Mouse (Mus musculus): Measurements from ENCODE around the gene Kdelr1.

The Kdelr1 gene

DNA sequence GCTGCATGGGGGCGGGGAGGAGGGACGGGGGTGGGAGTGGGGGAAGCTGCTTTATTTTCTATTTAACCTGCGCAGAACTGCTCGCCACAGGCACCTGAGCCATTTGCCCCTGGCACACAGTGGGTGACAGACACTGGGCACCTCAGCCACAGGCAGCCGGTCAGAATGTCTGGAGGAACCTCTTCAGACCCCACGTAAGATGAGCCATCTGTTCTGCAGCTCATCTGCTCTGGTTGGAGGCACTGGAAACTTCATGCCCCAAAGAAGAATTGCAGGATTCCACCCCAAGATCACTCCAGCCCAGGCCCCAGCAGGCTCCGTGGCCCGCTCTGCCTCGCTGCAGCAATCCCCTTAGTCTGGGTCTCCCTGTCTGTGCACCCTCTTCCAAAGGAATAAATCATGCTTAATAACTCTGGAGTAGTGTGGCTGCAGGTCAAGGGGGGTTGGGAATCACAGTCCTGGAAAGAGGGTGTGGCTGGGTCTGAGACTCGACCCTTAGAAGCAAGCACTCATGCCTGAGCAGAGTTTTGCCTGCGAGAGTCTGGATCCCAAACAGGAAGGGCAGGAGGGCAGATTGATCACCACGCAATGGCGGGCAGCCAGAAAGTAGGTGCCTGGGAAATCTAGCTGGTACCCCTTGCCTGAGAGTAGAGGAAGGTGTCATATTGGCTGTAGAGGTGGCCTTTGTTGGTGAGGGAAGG, 44.6 kb downstream of the Kdelr1 start:
- DNase-seq (ENCODE audit: low spot score): no peak

DNA sequence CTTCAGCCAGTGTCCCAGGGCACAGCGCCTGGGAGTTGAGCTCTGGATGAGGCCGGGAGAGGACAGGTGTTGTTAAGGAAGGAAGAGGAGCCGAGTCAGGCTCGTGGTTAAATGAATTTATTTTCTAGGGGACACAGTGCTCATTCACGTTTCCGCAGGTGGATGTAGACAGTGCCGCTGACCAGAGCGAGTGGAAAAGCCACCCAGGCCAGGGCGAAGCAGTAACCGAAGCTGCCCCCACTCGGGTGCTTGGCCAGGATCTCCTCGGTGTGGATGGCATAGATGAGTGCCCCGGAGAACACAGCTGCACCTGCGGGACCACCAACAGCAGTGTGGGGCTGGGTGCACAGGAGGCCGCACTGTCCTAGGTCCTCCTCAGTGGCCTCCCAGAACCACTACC, 45.4 kb downstream of the Kdelr1 start:
- no peak for DNase-seq (ENCODE audit: low spot score)

DNA sequence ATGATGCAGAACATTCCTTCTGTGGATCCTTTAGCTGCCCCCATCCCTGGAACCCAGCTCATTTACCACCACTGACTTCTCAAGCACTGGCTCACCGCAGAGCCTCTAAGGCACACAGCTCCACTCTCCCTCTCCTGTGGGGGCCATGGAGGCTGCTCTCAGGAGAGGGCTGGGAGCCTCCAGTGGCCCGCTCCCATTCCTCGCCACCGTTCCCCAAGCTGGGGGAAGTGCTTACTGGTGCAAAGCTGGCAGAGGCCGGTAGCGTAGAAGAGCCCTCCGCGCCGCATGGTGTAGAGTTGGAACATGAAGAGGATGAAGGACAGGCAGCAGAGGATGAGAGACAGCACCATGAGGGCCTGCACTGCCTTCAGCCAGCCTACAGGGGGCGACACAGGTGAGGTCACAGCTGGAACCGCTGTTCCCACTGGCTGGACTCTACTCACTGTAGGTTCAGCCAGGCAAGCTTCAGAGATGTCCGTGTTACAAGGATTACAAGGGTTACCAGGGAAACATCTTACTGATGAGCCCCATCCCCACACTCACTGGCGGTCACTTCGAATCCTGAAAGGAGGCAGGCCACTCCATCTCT, 46.6 kb downstream of the Kdelr1 start:
- DNase-seq (ENCODE audit: low spot score): no peak

DNA sequence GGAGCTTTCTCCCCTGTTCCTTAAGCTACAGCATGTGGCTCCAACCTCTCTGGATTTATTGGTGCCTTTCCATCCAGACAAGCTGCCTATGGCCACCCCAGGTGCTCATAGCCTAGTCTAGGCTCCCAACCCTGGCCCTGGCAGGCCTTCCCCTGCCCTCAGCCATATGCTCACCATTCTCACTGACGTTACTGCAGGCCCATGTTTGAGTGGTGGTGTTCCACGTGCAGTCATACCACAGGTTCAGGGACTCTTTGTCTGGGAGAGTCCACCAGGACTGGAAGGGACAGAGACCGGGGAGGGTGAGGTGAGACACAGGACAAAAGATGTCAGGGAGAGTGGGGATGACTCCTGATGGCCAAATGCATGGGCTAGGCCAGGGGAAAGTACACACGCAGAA, 47.2 kb downstream of the Kdelr1 start:
- no peak for DNase-seq (ENCODE audit: low spot score)

DNA sequence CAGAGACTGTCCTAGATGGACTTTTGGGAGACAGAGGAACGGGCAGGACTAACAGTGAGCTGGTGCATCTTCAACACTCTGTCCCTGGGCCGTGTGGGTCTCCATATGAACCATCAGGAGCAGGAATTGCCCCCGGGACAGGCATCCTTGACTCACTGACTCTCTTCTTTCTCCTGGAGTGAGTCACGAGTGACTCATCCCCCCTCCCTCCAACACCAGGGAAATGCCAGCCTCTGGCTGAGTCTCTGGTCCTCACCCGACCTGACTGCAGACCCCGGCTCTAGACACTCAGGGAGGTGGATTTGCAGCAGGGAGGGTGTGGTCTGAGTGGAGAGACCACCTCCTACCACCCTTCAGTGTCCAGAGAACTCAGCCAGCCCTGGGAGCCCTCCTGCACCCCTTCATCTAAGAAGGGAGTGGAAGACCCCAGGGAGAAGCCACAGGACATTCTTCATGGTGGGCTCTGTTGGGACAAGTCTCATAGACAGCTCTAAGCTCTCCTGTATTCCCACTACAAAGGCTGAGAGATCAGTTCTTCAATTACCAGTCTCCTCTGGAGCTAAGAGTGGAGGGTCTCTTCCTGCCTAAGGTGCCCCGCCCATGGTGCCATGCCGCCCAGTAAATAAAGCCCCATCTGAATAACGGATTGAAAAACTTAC, 48.1 kb downstream of the Kdelr1 start:
- DNase-seq (ENCODE audit: low spot score): no peak

DNA sequence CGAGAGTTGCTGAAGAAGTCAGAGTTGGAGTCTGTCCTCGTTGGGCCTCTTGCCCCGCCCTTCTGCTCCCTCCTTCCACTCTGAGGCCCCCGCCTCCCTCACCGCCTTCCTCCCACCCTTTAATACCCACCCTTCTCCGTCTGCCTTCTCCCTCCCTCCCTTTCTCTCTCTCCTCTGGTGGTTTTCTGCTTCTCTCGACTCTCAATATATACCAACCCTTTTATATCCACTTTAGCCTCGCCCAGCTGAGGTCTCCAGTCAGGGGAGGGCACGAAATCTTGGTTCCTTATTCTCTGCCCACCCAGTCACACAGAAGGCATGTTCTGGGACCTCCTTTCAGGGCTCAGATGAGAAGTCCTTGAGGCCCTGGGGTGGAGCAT, 48.7 kb downstream of the Kdelr1 start, which contains the start of gene Emp3:
Gene Emp3, minus strand, starts transcription at position 163 of the 380 bp plus-strand sequence.
- no peak for DNase-seq (ENCODE audit: low spot score)

DNA sequence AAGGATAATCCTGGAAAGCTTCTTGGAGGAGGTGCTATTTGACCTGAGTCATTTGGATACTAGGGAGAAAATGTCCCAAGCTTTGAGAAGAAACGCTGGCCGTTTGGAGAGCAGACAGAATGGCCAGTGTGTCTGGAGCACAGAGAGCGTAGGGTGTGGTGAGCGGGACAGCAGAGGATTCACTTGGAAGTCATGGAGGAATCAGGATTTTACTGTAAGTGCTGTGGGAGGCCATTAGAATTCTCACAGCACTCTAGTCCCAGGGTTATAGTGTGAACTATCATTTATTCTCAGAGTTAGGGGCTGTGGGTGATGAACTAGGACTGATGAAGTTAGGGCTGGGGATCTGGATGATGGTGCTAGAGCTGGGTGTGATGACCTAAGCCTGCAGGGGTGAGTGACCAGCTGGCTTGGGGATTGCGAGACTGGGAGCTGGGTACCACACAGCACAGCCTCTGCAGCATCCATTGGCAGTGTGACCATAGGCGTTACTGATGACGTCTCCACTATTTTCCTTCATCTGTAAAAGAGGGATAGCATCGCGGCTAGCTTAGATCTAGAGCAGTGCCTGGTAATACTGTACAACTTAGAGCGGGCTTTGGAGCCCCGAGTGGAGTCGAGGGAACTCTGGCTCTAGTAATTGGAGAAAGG, 49.5 kb downstream of the Kdelr1 start:
- no peak for DNase-seq (ENCODE audit: low spot score)

DNA sequence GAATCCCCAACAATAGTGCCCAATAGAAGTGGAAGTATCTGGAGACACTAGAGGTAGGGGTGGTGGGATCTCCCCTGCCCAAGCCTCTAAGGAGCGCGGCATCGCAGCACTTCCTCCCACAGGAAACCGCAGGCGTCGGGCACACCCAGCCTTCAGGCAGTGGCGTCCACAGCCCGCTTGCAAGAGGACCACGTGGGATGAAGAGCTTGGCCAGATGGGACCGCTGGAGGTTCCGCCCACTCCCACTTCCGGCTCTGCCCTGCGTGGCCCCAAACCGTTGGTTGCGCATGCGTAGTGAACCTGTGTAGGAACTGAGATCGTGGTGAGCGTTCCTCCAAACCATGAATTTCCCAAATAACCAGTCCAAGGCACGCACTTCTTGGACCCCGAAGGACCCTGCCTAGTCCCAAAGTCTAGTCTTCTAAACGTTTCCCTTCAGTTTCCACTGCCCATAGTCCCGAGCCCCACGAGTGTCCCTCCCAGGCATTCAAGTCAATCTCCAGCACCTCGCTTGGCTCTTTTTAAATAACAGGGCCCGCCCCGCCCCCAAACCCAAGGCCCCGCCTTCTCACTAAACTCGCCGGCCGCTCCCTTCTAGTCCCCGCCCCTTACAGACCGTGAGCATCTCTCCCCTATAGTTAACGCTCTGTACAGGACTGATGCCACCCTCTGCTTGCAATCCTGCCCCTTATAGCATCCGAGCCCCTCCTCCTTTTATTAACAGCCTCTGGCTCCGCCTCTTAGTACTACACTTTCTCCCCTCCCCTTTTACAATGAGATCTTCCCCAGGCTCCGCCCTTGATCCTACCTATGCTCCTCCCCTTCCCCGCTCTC, 50.6 kb downstream of the Kdelr1 start:
- peak; percentile 92 for DNase-seq (ENCODE audit: low spot score)

DNA sequence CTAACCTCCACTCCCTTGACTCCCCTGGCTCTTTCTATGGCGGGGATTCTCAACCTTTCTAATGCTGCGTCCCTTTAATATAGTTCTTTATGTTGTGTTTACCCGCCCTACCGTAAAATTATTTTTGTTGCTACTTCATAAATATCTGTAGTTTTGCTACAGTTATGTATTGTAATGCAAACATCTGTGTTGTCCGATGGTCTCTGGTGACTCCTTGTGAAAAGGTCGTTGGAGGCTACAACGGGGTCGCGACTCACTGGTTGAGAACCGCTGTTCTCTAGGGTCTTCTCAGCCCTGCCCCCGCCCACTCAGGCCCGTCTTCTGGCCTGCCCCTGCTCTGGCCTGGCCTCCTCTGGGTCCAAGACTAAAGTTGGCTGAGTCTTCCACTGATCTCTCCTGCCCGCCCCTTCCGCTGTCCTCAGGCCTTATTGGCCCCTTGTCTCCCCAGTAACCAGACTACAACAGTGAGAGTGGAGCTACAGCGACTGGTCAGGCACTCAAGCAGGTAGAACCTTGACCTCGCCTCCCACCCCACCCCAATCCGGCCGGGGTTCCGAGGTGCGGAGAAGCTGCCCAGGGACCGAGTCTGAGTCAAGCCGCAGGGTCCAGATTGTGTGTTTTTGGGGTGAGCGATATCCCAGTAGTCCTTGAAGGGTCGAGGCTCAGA, 51.3 kb downstream of the Kdelr1 start, which contains the start of gene Ccdc114:
Gene Ccdc114, plus strand, starts transcription at position 311 of the 667 bp plus-strand sequence.
- DNase-seq (ENCODE audit: low spot score): no peak

DNA sequence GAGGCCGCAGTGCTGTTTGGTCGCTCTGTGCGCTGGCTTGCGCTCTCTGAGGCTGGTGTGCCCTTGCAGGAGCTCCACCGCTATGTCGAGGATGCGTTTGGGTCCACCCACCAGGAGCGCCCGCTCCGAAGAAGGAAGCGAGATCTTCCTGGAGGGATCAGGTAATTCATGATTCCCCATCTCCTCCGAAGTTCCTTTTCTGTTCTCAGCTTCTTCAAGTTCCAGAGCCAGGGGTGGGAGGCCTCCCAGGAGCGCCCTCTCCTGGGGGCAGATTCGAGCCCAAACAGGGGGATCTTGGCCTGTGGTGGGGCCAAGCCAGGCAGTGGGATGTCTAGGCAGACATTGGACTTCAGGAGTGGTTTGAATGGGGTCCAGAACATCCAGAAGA, 51.9 kb downstream of the Kdelr1 start:
- no peak for DNase-seq (ENCODE audit: low spot score)

DNA sequence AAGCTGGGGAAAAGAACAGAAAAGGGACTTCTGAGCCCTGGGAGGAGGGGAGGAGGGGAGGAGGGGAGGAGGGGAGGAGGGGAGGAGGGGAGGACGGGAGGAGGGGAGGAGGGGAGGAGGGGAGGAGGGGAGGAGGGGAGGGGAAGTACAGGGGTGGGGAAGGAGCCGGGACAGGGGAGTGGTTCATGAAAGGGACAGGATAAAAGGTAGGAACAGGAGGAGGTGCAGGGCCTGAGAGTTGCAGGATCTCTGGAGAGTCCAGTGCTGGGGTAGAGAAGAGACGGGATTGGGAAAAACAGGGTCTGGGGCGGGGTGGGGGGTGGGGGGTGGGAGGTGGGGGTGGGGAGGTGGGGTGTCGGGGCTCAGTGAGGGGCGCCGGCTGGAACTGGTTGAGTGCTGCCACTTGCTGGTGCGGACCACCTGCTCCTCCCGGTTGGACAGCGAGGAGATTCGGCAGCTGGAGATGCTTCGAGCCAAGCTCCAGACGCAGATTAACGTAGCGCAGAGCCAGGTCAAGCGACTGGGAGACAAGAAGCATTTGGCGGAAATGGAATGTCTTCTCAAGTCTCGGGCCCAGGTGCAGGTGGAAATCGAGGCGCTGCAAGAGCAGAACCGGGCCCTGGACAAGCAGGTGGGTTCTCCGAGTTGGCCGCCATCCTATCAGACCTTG, 56.2 kb downstream of the Kdelr1 start:
- DNase-seq (ENCODE audit: low spot score): no peak

DNA sequence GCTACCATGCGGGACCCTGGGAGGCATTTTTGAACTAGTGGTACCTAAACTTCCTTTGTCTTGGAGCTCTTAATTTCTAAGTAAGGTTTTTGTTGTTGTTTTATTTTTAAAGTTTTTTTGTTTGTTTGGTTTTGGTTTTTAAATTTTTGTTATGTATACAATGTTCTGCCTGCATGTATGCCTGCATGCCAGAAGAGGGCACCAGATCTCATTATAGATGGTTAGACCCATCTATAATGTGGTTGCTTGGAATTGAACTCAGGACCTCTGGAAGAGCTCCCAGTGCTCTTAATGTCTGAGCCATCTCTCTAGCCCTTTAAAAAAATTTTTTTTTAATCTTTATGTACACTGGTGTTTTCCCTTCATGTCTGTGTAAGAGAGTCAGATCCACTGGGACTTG, 57.1 kb downstream of the Kdelr1 start:
- DNase-seq (ENCODE audit: low spot score): no peak

Data from left cerebral cortex, adult 11 months (tissue).